Mouse (Mus musculus) WW6 (cell line): ENCODE measurements around the gene Tpcn1.

ENCODE experiments used
- DNase-seq: peaks from one replicate; pipeline ENCODE4 v3.0.0-alpha.2; 2013; ENCODE audit warnings: low read depth, low spot score

Gene Tpcn1

DNA sequence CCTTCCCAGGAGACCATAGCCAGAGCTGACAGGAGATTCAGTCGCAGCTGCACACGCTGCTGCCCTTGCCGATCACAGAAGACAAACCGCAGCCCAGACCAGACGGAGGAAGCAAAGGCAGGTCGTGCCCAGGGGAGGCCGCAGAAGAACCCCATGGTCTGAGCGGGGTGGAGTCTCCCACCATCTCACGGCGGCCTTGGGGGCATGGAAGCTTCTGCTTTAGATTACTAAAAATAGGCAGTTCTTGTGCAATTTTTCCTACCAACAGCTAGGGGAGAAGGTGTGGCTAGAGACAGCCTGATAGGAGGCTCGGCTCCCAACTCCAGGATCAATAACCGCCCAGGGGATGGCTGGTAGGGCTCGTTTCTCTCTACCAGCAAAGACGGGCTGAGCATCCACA, 29.7 kb downstream of the Tpcn1 start:
- no peak for DNase-seq

DNA sequence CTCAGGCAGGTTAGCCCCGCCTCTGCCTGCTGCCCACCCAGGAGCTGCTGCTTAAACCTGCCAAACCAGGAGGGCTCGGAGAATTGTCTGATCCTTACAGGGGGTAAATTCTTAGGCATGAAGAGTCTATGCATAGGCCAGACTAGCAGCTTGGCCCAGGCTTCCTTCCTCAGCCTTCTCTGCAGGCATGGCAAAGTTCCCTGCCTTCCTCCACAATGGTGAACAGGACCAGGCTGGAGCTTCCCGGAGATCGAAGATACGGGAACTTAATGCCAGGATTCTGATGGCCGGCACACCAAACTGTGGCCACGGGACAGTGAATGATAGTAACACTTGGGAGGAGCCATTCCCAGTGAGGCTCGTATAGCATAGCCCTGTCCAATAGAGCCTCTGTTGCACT, 30.4 kb downstream of the Tpcn1 start:
- no peak for DNase-seq

DNA sequence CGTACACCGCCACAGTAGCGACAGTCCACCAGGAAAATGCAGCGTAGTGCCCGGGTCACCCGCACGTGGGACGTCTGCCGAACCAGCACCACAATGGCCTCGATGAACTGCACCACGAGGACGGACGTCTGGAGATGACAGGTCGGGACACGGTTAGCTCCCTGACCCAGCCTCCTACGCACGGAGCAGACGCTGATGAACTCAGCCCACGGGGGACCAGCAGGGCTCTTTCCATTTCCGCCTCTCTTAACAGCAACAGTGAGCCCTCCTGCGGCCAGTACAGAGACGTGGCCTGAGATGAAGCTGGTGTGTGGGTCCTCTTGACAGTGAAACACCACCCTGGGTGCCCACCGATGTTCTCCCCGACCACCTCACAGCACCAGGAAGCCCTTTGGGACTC, 32.6 kb downstream of the Tpcn1 start:
- no peak for DNase-seq

DNA sequence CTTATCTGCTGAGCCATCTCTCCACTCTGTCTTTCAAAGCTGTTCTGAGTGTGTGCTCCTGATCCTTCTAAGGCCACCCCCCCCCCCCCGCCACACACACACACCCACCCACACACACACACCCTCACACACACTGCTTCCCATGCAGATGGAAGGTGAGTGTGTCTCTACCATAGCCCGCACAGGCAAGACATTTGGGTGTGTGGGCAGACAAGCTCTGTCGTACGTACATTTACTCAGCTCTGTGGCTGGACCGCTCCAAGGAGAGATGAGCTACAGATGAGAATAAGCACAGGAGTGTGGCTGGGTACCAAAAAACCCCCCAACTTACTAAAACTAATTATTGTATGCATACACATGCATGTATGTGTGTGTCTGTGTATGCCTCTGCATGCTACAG, 37.8 kb downstream of the Tpcn1 start:
- DNase-seq = no peak

DNA sequence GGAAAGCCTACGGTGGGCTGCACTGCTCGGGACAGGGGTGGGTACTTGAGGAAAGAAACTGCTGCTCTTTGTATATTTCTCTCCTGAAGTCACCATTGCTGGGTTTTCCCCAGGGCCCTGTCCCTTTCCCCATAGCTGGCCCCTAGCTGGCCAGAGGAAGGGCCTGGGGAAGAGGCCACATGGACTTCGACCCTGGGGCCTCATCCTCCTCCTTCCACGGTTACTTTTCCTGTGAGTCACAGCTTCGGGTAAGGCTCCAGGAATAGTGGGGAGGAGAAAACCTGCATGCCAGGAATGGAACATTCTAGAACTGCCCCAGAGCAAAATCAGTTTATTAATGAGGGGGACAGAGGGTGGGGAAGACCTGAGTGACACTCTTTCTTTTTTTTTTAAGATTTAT, 38.3 kb downstream of the Tpcn1 start:
- no peak for DNase-seq

DNA sequence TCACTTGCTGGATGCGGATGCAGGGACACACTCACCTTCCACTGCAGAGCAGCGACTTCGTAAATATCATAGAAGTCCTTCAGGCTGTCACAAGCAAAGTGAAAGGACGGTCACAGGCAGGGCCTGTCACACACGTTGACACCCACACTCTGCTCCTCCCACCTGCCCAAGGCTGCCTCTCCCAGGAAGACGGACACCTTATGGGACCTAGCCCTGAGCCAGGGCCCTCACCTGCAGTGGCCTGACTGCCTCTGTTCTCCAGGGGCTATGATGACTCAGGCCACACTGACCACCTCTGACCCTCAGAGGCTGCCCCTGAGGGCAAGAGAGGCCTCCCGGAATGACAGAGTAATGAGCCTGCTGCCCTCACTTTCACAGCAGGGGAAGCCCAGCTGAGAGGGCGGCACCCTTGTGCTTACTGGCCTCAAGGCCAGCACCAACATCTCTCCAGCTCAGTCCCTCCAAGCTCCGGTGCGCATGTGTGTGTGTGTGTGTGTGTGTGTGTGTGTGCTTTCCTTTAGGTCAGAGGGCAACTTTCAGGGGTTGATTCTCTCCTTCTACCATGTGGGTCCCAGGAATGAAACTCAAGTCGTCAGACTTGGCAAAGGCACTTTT, 40.1 kb downstream of the Tpcn1 start:
- no peak for DNase-seq

DNA sequence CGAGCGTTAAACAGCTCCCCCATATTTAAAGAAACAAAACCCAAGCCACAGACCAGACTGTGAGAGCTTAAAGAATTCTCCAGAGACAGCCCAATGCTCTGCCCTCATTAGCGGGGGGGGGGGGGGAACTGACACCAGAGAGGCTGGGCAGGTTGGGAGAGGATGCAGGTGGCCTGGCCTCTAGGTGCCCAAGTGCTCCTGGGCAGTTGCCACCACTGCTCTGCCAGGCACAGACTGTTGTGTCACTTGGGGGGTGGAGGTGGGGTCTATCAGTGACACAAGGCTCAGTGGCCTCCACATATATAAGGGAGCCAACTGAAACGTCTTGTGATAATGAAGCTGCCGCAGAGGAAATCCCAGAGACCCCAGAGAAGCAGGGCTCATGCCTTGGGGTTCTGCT, 51.8 kb downstream of the Tpcn1 start:
- no peak for DNase-seq

DNA sequence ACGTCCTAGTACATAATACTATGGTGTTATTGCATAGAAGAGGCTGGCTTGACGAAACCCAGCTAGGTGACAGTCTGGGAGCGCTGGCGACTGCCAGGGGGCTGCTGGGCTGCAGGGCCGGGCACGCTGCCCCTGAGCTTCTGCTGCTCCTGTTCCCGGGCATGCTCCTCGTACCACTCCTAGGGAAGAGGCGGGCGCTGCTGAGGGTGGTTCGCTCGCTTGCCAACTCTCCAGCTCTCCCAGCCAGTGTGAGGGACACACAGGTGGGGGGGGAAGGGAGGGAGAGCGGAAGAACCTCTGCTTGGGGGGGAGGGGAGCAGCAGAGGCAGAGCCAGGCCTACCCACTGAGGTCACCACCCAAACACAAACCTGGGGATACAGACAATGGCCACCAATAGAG, 52.4 kb downstream of the Tpcn1 start:
- DNase-seq = no peak

DNA sequence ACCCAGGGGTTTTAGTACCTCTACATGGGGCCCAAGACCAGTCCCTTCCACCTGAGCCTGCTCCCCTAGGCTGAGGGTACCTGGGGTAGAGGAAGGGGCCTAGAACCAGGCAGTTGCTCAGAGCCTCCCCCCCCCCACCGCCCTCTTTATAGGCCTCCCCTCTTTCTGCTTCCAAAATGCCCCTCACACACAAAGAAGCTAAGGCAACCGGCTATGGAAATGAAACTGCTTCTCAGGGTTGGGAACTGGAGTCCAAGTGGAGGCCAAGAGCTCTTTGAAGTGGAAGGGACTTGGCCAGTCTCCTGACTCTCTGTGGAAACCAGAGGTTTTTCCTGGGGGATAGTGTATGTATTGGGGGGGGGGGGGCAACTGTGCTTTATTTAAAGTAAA, 53.8 kb downstream of the Tpcn1 start:
- DNase-seq = no peak

DNA sequence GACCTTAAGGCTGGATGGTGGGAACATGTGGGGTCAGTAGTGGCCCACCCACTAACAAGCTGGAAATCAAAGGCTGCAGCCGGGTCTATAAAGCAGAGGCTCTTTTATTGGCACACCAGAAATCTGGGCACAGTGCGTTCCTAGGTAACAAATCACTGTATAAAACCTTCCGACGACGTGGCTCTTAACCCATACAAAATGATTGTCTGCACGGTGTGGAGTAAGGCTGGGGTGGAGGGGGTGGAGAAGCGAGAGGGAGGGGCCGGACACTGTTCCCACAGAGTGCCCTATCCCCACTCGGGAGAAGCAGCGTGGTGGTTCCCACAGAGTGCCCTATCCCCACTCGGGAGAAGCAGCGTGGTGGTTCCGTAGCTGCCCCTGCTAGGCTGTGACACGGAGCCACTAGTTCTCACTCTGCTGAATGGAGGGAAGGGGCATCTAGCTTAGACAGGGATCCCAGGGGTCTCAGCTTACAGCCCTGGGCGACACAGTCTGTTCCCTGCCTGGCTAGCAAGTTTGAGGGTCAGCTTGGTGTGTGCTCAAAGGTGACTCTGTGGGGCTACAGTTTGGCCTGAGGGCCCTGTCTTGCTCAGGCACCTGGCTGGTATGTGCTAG, 54.3 kb downstream of the Tpcn1 start:
- no peak for DNase-seq

DNA sequence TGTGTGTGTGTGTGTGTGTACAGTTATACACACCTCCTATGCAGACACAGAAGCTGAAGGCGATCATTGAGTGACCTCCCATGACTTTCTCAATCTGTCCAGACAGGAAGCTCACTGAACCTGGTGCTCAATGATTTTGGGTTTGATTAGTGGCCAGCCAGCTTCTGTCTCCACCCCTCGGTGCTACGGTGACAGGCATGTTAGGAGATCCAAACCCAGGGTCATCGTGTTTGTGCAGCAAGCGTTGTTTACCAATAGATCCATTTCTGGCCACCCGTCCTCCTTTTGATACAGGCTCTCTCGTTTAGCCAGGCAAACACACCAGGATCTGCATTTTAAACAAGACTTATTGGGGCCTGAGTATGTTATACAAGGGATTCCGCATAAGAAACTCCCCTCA, 56.8 kb downstream of the Tpcn1 start:
- no peak for DNase-seq

DNA sequence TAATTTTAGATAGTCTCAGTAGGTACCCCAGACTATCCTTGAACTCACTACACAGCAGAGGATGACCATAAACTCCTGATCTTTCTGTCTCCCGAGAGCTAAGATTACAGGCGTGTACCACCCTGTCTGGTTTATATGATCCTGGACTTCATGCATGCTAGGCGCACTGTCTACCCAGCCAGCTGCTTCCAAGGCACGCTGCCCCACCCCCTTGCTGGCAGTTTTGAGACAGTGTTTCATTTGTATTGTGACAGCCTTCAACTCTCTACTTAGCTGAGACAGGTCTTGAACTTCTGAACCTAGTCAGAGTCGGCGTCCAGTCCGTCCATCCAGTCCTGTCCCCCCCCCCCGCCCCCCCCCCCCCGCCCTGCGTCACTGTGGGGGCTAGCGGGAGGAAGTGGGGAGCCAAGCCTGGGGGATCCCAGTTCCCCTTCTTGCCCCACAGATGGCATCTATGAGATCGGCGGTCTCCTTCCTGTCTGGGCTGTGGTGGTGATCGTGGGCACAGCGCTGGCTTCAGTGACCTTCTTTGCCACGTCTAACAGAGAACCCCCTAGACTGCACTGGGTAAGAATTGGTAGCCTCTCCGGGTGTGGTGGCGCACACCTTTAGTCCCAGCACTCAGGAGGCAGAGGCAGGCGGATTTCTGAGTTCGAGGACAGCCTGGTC, 61.0 kb downstream of the Tpcn1 start:
- no peak for DNase-seq

DNA sequence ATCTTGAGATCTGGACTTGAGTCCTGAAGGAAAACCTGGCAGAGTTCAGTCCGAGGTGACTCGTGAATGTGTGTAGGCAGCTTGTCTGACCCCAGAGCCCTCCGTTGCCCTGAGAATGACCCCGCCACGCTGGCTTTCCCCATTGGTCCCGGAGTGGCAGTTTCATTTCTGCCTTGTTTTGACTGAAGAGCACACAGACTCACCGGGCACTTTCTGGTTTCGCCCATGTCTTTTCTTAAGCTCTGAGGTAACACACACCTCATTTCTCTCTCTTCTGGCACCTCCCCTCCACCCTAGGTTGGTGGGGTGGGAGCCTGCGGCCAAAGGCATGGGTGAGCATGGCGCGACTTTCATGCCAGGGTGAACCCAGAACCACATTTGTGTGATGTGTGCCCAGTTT, 62.2 kb downstream of the Tpcn1 start:
- DNase-seq = no peak

DNA sequence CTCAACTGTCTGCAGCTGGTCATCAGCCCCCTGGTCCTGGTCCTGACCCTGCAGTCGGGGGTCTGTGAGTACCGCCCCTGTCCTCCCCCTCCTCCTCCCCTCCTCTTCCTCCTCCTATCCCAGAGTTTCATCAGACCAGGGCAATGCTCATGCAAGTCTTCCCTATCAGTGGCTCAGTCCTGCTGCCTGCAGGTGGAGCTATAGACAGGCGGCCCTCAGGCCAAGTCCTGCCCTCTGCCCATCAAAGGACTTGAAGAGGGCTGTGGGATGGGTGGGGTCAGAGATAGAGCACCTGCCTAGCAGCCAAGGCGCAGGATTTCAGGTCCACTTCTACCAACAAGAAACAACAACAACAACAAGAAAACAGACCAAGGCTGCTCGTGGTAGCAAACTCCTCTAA, 62.7 kb downstream of the Tpcn1 start:
- DNase-seq = no peak

DNA sequence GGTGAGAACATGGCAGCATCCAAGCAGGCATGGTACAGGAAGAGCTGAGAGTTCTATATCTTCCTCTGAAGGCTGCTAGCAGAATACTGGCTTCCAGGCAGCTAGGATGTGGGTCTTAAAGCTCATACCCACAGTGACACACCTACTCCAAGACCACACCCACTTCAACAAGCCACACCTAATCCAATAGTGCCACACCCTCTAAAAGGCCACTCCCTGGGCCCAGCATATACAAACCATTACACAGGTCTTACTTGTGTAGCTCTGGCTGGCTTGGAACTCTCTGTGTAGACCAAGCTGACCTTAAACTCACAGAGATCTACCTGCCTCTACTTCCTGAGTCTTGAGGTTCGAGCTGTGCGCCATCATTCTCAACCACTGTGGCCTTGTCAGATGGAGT, 63.7 kb downstream of the Tpcn1 start:
- DNase-seq = no peak

DNA sequence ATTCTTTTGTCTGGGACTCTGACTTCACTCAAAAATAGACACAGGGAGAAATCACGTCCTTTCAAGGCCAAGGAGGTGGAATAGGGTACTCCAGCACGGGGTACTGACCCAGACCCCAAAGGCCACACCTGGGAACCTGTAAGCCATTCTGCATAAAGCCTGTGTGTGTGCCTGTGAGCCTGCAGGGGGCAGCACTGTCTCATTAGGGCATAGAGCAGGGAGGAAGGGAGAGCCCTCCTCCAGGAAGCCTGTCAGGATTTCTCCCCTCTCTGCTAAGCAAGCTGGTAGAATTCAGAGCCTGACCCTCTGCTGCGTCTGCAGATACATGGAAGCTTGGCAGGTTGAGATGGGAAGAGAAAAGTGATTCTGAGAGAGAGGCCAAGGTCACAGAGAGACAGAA, 65.8 kb downstream of the Tpcn1 start:
- DNase-seq = no peak

DNA sequence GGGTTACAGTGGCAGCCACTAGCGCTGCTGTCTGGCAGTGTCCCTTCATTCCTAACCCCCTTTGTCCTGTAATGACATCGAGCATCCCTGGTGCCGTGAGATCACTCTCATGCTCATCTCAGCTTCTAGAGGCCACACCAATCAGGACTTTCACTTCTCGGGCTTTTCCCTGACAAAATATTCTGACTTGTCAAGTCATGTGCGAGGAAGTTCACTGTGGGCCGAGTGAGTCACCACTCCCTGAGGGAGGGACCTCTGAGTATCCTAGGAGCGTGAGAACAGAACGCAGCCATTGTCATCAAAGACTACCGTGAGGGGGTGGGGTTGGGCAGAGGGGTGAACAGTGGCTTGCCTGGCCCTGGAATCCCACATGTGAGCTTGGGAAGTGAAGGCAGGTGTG, 70.9 kb downstream of the Tpcn1 start:
- DNase-seq = no peak

DNA sequence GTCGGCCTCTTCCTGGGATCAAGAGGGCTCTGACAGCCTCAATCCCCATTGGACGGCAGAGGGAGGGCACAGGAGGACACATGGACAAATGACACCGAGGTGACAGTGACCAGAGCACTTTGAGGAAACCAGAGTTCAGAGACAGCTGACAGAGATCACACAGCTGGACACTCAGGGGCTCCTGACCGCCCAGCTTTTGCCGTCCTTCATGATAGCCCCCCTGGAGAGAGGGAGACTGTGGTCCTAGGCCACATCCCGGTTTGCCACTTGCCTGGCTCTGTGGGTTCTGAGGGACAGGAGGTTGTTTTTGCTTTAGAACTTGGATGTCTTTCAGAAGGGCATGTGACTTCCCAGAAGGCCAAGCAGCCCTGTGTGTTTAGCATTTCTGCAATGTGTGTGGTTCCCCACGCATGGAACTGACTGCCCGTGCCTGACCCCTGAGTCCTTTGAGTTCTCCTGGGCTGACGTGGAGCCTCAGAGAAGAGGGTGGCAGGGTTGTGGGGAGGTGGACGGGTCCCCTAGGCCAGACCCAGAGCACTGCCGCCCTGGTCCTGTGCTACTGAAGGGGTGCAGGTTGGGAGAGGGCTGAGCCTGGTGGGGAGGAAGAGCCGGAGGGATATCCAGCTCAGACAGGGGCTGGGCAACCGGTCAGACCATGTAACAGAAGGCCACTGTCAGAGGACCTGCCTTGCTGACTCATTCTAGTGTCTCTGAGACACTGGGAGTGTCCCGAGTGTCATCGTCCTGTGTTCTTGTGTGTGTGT, 72.1 kb downstream of the Tpcn1 start:
- DNase-seq = no peak

DNA sequence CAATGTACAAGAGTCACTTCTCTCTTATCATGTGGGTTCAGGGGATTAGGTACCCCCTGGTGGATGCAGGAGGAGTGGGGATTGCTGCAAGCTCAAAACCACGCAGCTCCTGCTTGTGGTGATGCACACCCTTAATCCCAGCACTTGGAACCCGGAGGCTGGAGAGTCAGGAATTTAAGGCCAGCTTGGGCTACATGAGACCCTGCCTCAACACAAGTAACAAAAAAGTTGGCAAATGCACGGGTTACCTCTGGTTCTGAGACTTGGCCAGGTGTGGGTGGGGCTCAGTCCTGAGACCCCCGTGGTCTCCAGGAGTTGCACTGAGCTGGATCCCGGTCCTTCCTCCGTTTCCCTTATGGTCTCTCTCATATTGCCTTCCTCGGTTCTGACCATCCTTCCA, 73.0 kb downstream of the Tpcn1 start:
- no peak for DNase-seq

DNA sequence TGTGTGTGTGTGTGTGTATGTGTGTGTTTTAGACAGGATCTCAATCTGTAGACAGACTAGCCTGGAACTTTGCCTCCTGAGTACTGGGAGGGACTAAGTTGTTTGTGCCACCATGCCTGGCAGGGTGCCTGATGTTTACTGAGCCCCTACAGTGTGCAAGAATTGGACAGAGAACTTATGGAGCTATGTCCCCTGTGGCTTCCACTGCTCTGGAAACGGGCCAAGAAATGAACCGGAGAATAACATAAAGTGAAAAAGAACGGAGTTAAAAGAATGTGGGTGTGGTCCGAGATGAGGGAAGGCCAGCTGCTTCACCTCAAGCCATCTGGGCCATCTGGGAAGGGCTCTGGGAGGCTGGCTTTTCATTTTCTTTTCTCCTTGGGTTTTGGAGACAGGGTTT, 73.7 kb downstream of the Tpcn1 start:
- DNase-seq = no peak

DNA sequence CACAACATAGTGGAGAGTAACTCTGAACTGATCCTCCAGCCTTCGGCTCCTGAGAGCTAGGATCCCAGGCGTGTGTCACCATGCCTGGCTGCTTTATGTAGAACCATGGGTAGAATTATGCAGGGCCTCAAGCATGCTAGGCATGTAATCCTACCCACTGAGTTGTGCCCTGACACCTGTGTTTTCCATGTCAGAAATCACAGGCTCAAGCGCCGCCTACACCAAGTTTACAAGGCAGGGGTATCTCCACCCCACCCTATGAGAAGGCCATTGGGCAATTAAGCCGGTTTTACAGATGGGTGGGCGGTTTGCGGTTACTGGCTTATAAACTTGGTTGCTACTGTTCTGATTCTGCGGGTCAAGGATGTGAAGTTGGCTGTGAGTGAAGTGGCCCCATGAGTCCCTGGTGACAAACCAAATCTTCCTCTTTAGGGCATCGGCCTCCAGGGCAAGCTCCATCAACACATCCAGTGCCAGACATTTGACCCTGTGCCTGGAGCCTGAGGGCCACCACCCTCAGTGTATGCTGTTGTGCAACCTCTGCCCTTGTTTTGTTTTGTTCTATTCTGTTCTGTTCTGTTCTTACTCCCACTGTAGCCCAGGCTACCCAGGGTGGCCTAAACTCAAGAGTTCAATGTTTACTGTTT, 74.3 kb downstream of the Tpcn1 start:
- no peak for DNase-seq

DNA sequence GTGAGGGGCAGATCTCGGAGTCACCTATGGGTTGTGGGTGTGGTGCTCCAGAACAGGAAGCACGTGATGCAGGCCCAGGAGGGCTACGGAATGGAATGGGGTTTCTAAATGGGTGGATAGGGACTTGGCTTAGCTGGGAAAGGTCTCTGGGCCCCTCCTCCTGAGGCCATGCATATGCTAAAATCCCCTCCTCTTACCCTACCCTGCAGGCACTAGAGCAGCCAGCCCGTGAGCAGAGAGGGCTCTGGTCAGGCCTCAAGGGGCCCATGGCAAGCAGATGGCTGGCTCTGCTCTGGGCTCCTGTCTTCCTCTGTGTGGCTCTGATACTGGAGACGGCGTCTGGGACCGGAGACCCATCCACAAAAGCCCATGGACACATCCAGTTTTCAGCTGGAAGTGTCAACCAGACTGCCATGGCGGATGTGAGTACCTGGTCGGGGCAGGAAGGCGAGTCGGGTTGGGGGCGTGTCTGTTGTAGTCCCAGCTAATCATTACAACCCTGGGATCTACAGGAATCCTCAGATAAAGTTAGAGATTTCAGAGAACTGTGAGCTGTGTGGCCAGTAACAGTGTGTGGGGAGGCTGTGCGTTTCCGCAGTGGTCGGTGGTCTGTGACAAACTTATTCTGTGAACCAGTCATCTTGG, 75.4 kb downstream of the Tpcn1 start:
- DNase-seq = peak; percentile 71
